ENCODE assay signal across 17 mouse cellular contexts in the genomic region with DNA sequence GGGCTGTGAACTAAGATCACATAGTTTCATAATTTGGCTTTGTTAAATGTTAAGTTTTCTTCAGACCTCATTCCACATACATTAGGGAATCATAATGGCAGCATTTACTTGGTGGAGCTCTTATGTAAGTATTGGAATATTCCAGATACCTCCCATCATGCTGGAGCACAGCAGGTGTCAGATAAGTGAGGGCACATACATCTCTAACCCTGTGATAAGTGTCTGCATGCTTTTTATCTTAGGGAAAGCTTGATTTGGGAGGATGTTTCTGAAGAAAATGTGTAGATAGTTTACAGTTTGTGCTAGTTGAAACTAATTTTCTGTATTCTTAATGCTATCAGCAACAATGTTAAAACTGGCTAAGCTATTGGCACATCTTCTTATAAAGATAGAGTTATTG.
"Had no signal": no experiment of that assay in that cellular context is flagged by ENCODE, and none has a peak within 500 bp of the region (broad histone marks: within the 10 kb centered on the region; RNA-seq: fewer than 3 reads in every experiment).

No protein-coding gene starts in this region.

- H3K27ac ChIP-seq: kidney, postnatal 0 days; limb, embryonic 15.5 days; lung, embryonic 15.5 days; macrophage; midbrain, embryonic 10.5 days; neural tube, embryonic 12.5 days had no signal

- H3K4me1 ChIP-seq: midbrain, embryonic 10.5 days had no signal

- H3K9ac ChIP-seq: limb, embryonic 15.5 days; lung, embryonic 15.5 days; neural tube, embryonic 12.5 days had no signal

- ATAC-seq: intestine, postnatal 0 days had no signal

- H3K9me3 ChIP-seq: limb, embryonic 15.5 days; lung, embryonic 15.5 days; midbrain, embryonic 10.5 days; neural tube, embryonic 12.5 days had no signal

- H3K36me3 ChIP-seq: limb, embryonic 15.5 days; lung, embryonic 15.5 days had no signal

- H3K4me3 ChIP-seq: limb, embryonic 15.5 days; lung, embryonic 15.5 days; midbrain, embryonic 10.5 days; neural tube, embryonic 12.5 days had no signal

- DNase-seq: kidney, adult 9 months; kidney, postnatal 36 days; layer of hippocampus, adult 9-11 months; layer of hippocampus, postnatal 36 days; lung, postnatal 14 days; midbrain, embryonic 14.5 days; right cerebral cortex, postnatal 4 days; spleen, adult 18-20 months; thymus, adult 18-20 months; thymus, postnatal 14 days had no signal

- H3K27me3 ChIP-seq: limb, embryonic 15.5 days; lung, embryonic 15.5 days; neural tube, embryonic 12.5 days had no signal

- H3K4me2 ChIP-seq: limb, embryonic 15.5 days; lung, embryonic 15.5 days; neural tube, embryonic 12.5 days had no signal
